Mouse (Mus musculus) G1E (cell line): Measurements from ENCODE around the gene Tex36. TPM values are rescaled to one million over a fixed set of nuclear protein-coding genes. Genes with fewer than 3 reads are reported as not detected.

ENCODE experiments used
- ATAC-seq: 2 replicates; pipeline ENCODE4 v1.8.0; 2016; ENCODE audit warnings: mild to moderate bottlenecking; ENCODE audit not compliant: insufficient number of reproducible peaks, poor library complexity, low FRiP score, severe bottlenecking; ENCODE audit errors: extremely low read depth
- DNase-seq: peaks from one replicate; pipeline ENCODE4 v3.0.0; 2012; ENCODE audit warnings: low spot score
- H3K27me3 ChIP-seq: 2 replicates; pipeline ENCODE4 v1.6.1; 2012; ENCODE audit warnings: mild to moderate bottlenecking, low read length, inconsistent platforms; ENCODE audit not compliant: insufficient read depth
- H3K36me3 ChIP-seq: replicated peaks from 2 replicates; pipeline ENCODE3; 2012; ENCODE audit warnings: mild to moderate bottlenecking, inconsistent platforms
- H3K4me1 ChIP-seq: 2 replicates; pipeline ENCODE4 v1.6.1; 2012; ENCODE audit warnings: low read depth, low read length, inconsistent platforms, mixed read lengths; ENCODE audit not compliant: insufficient read depth
- H3K4me3 ChIP-seq: 2 replicates; pipeline ENCODE4 v1.5.1; 2012; ENCODE audit warnings: low read depth, mild to moderate bottlenecking, inconsistent platforms, low read length, moderate library complexity, mixed read lengths
- H3K9me3 ChIP-seq: replicated peaks from 2 replicates; pipeline ENCODE4 v1.6.1; 2012; ENCODE audit warnings: inconsistent platforms
- CTCF ChIP-seq: IDR thresholded peaks from 2 replicates; pipeline ENCODE4 v1.5.1; 2012; ENCODE audit warnings: low read depth, low read length, inconsistent platforms, mixed read lengths
- GATA1 ChIP-seq: IDR thresholded peaks from 2 replicates; pipeline ENCODE4 v1.6.1; 2012; ENCODE audit warnings: borderline replicate concordance, low read length, inconsistent platforms, mixed read lengths
- GATA2 ChIP-seq: IDR thresholded peaks from 2 replicates; pipeline ENCODE4 v1.6.1; 2012; ENCODE audit warnings: low read depth, low read length, inconsistent platforms, borderline replicate concordance
- POLR2AphosphoS5 ChIP-seq: IDR thresholded peaks from 2 replicates; pipeline ENCODE4 v1.6.1; 2012; ENCODE audit warnings: low read depth, low read length, inconsistent platforms; ENCODE audit not compliant: insufficient replicate concordance
- TAL1 ChIP-seq: conservative IDR thresholded peaks from 2 replicates; pipeline ENCODE4 v1.6.1; 2012; ENCODE audit warnings: low read depth, low read length, inconsistent platforms, mixed read lengths
- polyA plus RNA-seq: library from polyadenylated mRNA; stranded (reverse); fragments of >175 nt; gene quantifications from 2 replicates; pipeline ENCODE4 v1.2.3, GENCODE M21; 2012
- total RNA-seq, 2 experiments: library from RNA; stranded (forward) in 1 of 2; stranded (reverse) in 1 of 2; fragments of 200-1000 nt in 1 of 2; fragments of >200 nt in 1 of 2; fragmentation: Nextera tagmentation in 1 of 2; gene quantifications; 2 replicates each; pipeline ENCODE4 v1.2.3; 2014 to 2017

The Tex36 gene
- total and polyA plus RNA-seq, 3 experiments = not detected

DNA sequence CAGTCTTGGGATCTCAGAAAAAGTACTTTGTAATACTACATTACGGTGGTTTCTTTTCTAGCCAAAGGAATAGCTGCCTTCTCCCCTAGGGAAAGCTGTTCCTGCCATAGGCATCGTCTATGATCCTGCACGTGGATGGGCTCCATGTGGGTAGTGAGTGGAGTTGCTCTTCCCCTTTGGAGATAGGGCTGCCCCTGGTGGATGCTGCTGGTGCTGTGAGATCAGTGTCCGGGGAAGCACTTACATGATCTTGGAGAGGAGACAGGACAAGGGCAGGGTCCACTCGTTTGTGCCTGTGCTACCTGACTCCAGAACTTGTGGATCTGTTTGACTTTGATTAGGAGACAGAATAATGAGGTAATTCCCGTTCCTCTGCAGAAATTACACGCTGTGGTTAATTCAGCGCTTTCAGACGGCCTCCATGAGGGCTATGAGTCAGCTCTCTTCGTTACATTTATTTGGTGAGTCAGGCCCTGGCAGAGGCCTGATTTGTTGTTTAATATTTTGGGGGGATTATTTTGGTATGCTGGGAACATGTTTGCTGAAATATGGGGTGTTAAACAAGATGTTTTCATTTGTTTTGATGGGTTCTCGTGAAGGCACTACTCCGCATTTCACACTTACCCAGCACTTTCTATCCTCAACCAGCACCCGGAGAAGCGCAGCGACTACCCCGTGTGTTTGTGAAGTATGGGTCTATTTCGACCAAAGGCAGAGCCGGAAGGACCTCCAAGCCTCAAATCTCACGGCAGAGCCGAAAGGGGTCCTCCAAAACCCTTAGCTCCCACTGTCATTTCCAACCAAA, 22.3 kb downstream of the Tex36 start:
- TF ChIP-seq POLR2AphosphoS5 (no peak), TAL1 (no peak), GATA1 (no peak), CTCF (no peak), GATA2 (no peak)
- H3K27me3 ChIP-seq = no peaks in the 10 kb centered on the region
- H3K4me1 ChIP-seq = no peaks in the 10 kb centered on the region
- H3K36me3 ChIP-seq = no peaks in the 10 kb centered on the region
- ATAC-seq (no peak), DNase-seq (no peak)
- no peak overlapping the region for H3K4me3 ChIP-seq
- H3K9me3 ChIP-seq = no peaks in the 10 kb centered on the region

DNA sequence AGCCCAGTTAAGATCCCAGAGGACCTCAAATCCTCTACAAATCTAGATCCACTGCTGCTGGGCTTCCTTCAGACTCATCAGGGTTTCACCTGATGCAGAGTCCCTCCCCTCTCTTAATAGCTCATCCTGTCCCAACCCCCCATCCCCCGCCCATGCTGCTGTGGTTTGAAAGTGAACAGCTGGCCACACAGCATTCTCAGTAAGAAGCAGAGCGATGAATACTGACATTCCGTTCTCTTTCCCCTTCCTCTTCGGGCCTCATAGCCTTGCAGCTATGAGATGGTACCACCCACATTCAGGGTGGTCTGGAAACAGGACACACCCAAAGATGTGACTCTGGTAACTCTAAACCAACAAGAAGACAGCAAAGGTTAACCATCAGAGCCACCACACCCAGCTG, 25.1 kb downstream of the Tex36 start:
- no peak overlapping the region for H3K4me3 ChIP-seq
- ATAC-seq (no peak), DNase-seq (no peak)
- TF ChIP-seq POLR2AphosphoS5 (no peak), TAL1 (no peak)
- no peaks in the 10 kb centered on the region for H3K4me1 ChIP-seq
- H3K9me3 ChIP-seq = no peaks in the 10 kb centered on the region
- H3K36me3 ChIP-seq = no peaks in the 10 kb centered on the region
- H3K27me3 ChIP-seq = no peaks in the 10 kb centered on the region

GRCm38 (mm10) chr7:133576281-133576680, 25.7 kb downstream of the Tex36 start:
- Histone ChIP-seq H3K4me3 (no peak overlapping the region), H3K9me3 (no peaks in the 10 kb centered on the region), H3K27me3 (no peaks in the 10 kb centered on the region), H3K36me3 (no peaks in the 10 kb centered on the region), H3K4me1 (no peaks in the 10 kb centered on the region)
- DNase-seq = no peak
- TF ChIP-seq POLR2AphosphoS5 (no peak), CTCF (no peak), GATA1 (no peak), TAL1 (no peak), GATA2 (no peak)
- ATAC-seq = no peak

- Histone ChIP-seq H3K4me1 (no peaks in the 10 kb centered on the region), H3K9me3 (no peaks in the 10 kb centered on the region), H3K36me3 (no peaks in the 10 kb centered on the region), H3K27me3 (no peaks in the 10 kb centered on the region), H3K4me3 (no peak overlapping the region)
- DNase-seq = no peak
- TF ChIP-seq POLR2AphosphoS5 = no peak
- TF ChIP-seq GATA2 = no peak
- TF ChIP-seq CTCF = no peak
- no peak for TF ChIP-seq TAL1
- no peak for TF ChIP-seq GATA1
- ATAC-seq = no peak
These were observed 30.0 kb downstream of the Tex36 start for GRCm38 (mm10) chr7:133571927-133572326.

DNA sequence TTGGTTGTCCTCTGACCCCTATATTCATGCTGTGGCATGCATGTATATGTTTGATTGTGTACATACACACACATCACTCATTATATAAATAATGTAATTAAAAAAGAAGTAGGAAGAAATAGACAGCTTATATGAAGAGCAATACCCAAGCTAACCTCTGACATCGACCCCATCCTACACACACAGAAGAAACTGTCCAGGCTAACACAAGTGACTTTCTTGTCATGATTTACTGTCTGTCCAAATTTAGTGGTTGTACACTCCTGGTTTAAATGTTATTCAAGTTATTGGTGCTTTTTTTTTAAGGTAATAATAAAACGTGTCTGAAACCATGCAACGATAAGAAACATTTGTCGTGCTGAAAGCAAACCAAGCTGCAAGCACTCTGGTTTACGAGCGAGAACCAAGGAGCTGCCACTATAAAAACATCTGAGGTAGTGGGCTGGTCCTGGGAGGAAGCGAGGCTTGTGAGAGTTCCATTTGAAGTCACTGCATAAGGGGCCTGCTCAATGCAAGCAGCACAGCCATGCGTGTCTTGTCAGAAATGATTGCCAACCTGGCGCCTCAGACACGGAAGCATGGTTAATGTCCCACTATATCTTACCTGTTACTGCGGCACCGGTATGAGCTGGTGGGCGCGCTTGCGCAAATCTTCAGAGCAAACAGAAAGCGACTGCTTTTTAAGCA, 32.6 kb downstream of the Tex36 start:
- H3K4me3 ChIP-seq = no peak overlapping the region
- TF ChIP-seq CTCF = no peak
- DNase-seq = no peak
- H3K4me1 ChIP-seq = no peaks in the 10 kb centered on the region
- no peaks in the 10 kb centered on the region for H3K27me3 ChIP-seq
- H3K9me3 ChIP-seq = no peaks in the 10 kb centered on the region
- ATAC-seq = no peak
- no peaks in the 10 kb centered on the region for H3K36me3 ChIP-seq

DNA sequence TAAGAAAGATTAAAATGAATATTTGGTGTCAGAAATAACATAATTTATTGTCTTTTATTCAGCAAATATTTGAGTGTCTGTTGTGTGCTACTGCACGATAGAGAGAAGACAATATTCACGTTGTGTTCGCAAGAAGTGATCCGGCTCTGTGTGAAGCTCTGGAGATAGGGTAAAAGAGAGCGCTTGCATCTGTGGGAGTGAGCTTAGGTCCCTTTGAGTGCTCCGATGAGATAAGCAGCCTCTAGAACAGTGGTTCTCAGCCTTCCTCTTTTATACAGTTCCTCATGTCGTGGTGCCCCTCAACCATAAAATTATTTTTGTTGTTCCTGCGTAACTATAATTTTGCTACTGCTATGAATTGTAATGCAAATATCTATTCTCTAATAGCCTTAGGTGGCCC, 37.4 kb downstream of the Tex36 start:
- H3K36me3 ChIP-seq = no peaks in the 10 kb centered on the region
- H3K27me3 ChIP-seq = no peaks in the 10 kb centered on the region
- TF ChIP-seq POLR2AphosphoS5 (no peak), TAL1 (no peak)
- no peak for DNase-seq
- no peaks in the 10 kb centered on the region for H3K9me3 ChIP-seq
- ATAC-seq = no peak
- no peak overlapping the region for H3K4me3 ChIP-seq
- H3K4me1 ChIP-seq = no peaks in the 10 kb centered on the region
